Mouse (Mus musculus) lung, postnatal 0 days (tissue): ENCODE data around the gene Hoxc13. TPM values are rescaled to one million over a fixed set of nuclear protein-coding genes. Genes with fewer than 3 reads are reported as not detected.

Experiments
- ATAC-seq: fragments of 200-750 bp; cut with Nextera tagmentation; 2 replicates; pipeline ENCODE4 v1.8.0; 2017; ENCODE audit warnings: moderate library complexity
- DNase-seq: peaks from one replicate; pipeline ENCODE4 v3.0.0-alpha.2; 2016; ENCODE audit warnings: low spot score
- H3K27ac ChIP-seq: fragments of 300-500 bp; sonication (generic); 2 replicates; pipeline ENCODE4 v1.5.1; 2014; ENCODE audit warnings: antibody characterized with exemption, mild to moderate bottlenecking, low read length, mixed read lengths
- H3K27me3 ChIP-seq: fragments of 300-500 bp; sonication (generic); replicated peaks from 2 replicates; pipeline ENCODE4 v1.6.1; 2014; ENCODE audit warnings: low read length, mixed read lengths; ENCODE audit not compliant: insufficient read depth
- H3K36me3 ChIP-seq: fragments of 300-500 bp; sonication (generic); 2 replicates; pipeline ENCODE4 v1.6.1; 2014; ENCODE audit warnings: low read length, mixed read lengths; ENCODE audit not compliant: insufficient read depth
- H3K4me1 ChIP-seq: fragments of 300-500 bp; sonication (generic); 2 replicates; pipeline ENCODE4 v1.6.1; 2014; ENCODE audit warnings: antibody characterized with exemption, low read depth, low read length, mixed read lengths; ENCODE audit not compliant: insufficient read depth
- H3K4me2 ChIP-seq: fragments of 300-500 bp; sonication (generic); replicated peaks from 2 replicates; pipeline ENCODE4 v1.6.1; 2014; ENCODE audit warnings: low read depth, mild to moderate bottlenecking, low read length, moderate library complexity, mixed read lengths
- H3K4me3 ChIP-seq: fragments of 300-500 bp; sonication (generic); 2 replicates; pipeline ENCODE4 v1.5.1; 2014; ENCODE audit warnings: low read depth, low read length
- H3K9ac ChIP-seq: fragments of 300-500 bp; sonication (generic); replicated peaks from 2 replicates; pipeline ENCODE4 v1.6.1; 2014; ENCODE audit warnings: low read depth, mild to moderate bottlenecking
- H3K9me3 ChIP-seq: fragments of 300-500 bp; sonication (generic); 2 replicates; pipeline ENCODE4 v1.6.1; 2016; ENCODE audit warnings: low read length, mixed read lengths
- CTCF ChIP-seq: IDR thresholded peaks from 2 replicates; pipeline ENCODE4 v1.5.1; 2016; ENCODE audit warnings: antibody characterized with exemption, mild to moderate bottlenecking
- EP300 ChIP-seq: IDR thresholded peaks from 2 replicates; pipeline ENCODE4 v1.6.1; 2016; ENCODE audit warnings: antibody characterized with exemption, mild to moderate bottlenecking, control low read depth
- WGBS: fragments of 180-500 bp; shearing (Covaris S2); extraction: QIAGEN DNeasy Blood & Tissue Kit; methylation state at CpG from one replicate; pipeline ENCODE4 v1.1.7; 2014; 5-methylcytosine and 5-hydroxymethylcytosine counted together
- polyA plus RNA-seq: library from polyadenylated mRNA; unstranded; fragments of >200 nt; fragmentation: Nextera tagmentation; extraction: Ambion mirVana; gene quantifications from 2 replicates; pipeline ENCODE4 v1.2.1, GENCODE M21; 2015

Gene Hoxc13
- polyA plus RNA-seq, 1 experiment from 2014 or later, result not detected

- WGBS, result under 1% methylated on average over 18 of the region's 24 CpGs
- Histone ChIP-seq H3K27ac (no peak overlapping the region), H3K4me3 (no peak overlapping the region), H3K36me3 (no peaks in the 10 kb centered on the region), H3K4me2 (no peak overlapping the region), H3K4me1 (no peaks in the 10 kb centered on the region), H3K9ac (no peak overlapping the region), H3K27me3 (peaks cover 78% of the 10 kb centered on the region), H3K9me3 (no peaks in the 10 kb centered on the region)
- peak; percentile 60 for DNase-seq
- ATAC-seq, result peak; percentile 76
- TF ChIP-seq CTCF, result no peak
- no peak for TF ChIP-seq EP300
These were observed 1.1 kb downstream of the Hoxc13 start for GRCm38 (mm10) chr15:102922012-102922362.

GRCm38 (mm10) chr15:102922636-102923500 is 2.0 kb downstream of the Hoxc13 start:
- H3K27ac ChIP-seq, result no peak overlapping the region
- H3K4me3 ChIP-seq, result no peak overlapping the region
- peaks cover 79% of the 10 kb centered on the region for H3K27me3 ChIP-seq
- no peak for DNase-seq
- no peak overlapping the region for H3K9ac ChIP-seq
- no peaks in the 10 kb centered on the region for H3K9me3 ChIP-seq
- TF ChIP-seq EP300 (no peak), CTCF (no peak)
- no peak overlapping the region for H3K4me2 ChIP-seq
- no peak for ATAC-seq
- no peaks in the 10 kb centered on the region for H3K4me1 ChIP-seq
- 14% methylated on average over 6 of the region's 6 CpGs for WGBS
- H3K36me3 ChIP-seq, result no peaks in the 10 kb centered on the region

GRCm38 (mm10) chr15:102927032-102927645 is 6.2 kb downstream of the Hoxc13 start:
- Histone ChIP-seq H3K4me1 (no peaks in the 10 kb centered on the region), H3K36me3 (no peaks in the 10 kb centered on the region), H3K9me3 (no peaks in the 10 kb centered on the region), H3K4me2 (no peak overlapping the region), H3K27ac (no peak overlapping the region), H3K4me3 (no peak overlapping the region), H3K27me3 (peaks cover 81% of the 10 kb centered on the region), H3K9ac (no peak overlapping the region)
- TF ChIP-seq EP300 (no peak), CTCF (no peak)
- no peak for DNase-seq
- 3% methylated on average over 39 of the region's 40 CpGs for WGBS
- no peak for ATAC-seq

DNA sequence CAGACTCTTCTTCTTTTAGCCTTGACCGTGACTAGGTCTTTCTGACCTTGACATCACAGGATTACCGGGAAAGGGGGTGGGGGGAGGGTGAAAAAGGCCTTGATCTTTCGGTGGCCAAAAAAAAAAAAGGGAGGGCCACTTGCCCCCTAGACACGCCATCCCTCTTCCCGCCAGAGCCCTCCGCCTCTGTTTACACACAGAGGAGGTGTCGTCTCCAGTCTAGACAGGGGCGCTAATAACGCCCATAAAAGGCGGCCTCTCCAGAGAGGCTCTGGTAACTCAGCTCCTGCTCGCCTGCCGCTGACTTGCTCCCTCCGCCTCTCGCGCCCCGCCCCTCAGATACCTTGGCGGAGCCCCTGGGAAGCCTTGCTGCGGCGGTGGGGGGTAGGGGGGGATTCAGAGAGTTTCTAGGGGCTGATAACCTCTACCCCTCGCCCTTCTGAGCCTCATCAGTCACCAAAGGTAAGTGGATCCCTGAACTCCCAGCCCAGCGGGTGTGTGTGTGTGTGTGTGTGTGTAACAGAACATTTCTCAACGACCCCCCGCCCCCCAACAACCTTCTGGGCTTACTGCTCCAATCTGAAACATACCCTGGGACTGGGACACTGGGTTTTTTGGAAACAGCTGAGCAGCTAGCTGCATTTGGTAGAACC is 10.9 kb downstream of the Hoxc13 start:
- H3K9ac ChIP-seq, result no peak overlapping the region
- no peaks in the 10 kb centered on the region for H3K4me1 ChIP-seq
- ATAC-seq (no peak), DNase-seq (no peak)
- peaks cover 97% of the 10 kb centered on the region for H3K27me3 ChIP-seq
- H3K27ac ChIP-seq, result no peak overlapping the region
- H3K36me3 ChIP-seq, result no peaks in the 10 kb centered on the region
- WGBS, result 4% methylated on average over 20 of the region's 23 CpGs
- no peaks in the 10 kb centered on the region for H3K9me3 ChIP-seq
- H3K4me2 ChIP-seq, result no peak overlapping the region
- TF ChIP-seq EP300, result no peak
- no peak for TF ChIP-seq CTCF
- no peak overlapping the region for H3K4me3 ChIP-seq

DNA sequence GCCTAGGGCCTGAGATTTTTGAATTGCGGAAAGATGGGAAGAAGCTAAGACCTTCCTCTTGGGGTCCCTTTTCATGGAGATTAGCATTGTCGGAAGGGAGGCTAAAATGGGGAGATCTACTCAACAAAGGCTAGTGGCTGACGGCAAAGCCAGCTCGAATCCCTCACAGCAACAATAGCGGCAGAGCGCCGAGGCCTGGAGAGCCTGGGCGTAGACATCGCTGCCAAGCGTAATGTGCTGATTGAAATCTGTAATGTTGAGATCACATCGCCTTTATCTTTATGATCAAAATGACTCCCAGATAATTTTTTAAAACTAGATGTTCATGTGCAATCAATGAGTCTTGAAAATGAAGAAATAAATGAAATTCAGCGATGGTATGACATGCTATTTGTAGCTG is 13.5 kb downstream of the Hoxc13 start:
- DNase-seq (no peak), ATAC-seq (no peak)
- H3K9ac ChIP-seq, result no peak overlapping the region
- no peak overlapping the region for H3K4me3 ChIP-seq
- H3K36me3 ChIP-seq, result no peaks in the 10 kb centered on the region
- no peak for TF ChIP-seq EP300
- no peak overlapping the region for H3K27ac ChIP-seq
- H3K9me3 ChIP-seq, result no peaks in the 10 kb centered on the region
- no peak overlapping the region for H3K4me2 ChIP-seq
- H3K4me1 ChIP-seq, result no peaks in the 10 kb centered on the region
- peaks cover 97% of the 10 kb centered on the region for H3K27me3 ChIP-seq
- 5% methylated on average over 12 of the region's 12 CpGs for WGBS

- Histone ChIP-seq H3K4me2 (peak overlapping the region; percentile 32), H3K9ac (no peak overlapping the region), H3K4me1 (no peaks in the 10 kb centered on the region), H3K27me3 (peaks cover 96% of the 10 kb centered on the region), H3K9me3 (no peaks in the 10 kb centered on the region), H3K36me3 (no peaks in the 10 kb centered on the region), H3K4me3 (peak overlapping the region; percentile 24; the same call in 1 of the 2 replicates), H3K27ac (no peak overlapping the region)
- ATAC-seq, result no peak
- no peak for DNase-seq
- 0% methylated on average over 25 of the region's 27 CpGs for WGBS
- TF ChIP-seq CTCF, result no peak
- TF ChIP-seq EP300, result no peak
These were observed 14.0 kb downstream of the Hoxc13 start for GRCm38 (mm10) chr15:102934897-102935296.
